ENCODE assay signal across 26 mouse cellular contexts in the genomic region with DNA sequence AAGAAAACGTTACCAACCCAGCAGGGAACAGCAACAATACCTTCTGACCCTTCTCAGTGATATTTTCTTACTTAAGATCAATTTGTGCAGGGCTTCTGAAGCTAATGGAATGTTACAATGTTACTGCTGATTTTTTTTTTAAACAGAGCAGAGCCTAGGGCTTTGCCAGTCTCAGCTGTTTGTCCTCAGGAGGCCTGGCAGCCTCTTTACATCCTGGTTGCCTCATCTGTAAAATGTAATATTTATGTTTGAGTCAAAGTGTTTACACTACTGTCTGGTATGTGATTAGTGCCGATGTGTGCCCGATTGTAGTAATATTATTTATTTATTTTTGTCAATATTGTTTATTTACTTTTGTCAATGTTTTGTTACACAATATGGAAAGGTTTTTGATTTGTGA.
DNase-seq lines count a peak whose midpoint lies in the region; ATAC-seq lines count a peak whose summit lies in the region.
"Had no signal": no experiment of that assay in that cellular context is flagged by ENCODE, and none has a peak within 500 bp of the region (broad histone marks: within the 10 kb centered on the region; RNA-seq: fewer than 3 reads in every experiment).

No protein-coding gene starts in this region.

- no peaks in the 10 kb centered on the region for H3K9me3 ChIP-seq in heart, embryonic 11.5 days (replicated peaks; ENCODE audit: control insufficient read depth, low read length)
- H3K9me3 ChIP-seq in lung, embryonic 16.5 days (ENCODE audit: control insufficient read depth, low read length), result no peaks in the 10 kb centered on the region
- H3K9me3 ChIP-seq: embryonic facial prominence, embryonic 13.5 days; embryonic facial prominence, embryonic 15.5 days; forebrain, embryonic 10.5 days; forebrain, embryonic 12.5 days; G1E had no signal

- H3K27ac ChIP-seq in heart, embryonic 11.5 days (ENCODE audit: low read depth, low read length), result no peak overlapping the region
- no peak overlapping the region for H3K27ac ChIP-seq in lung, embryonic 16.5 days (ENCODE audit: low read length)
- H3K27ac ChIP-seq: embryonic facial prominence, embryonic 13.5 days; embryonic facial prominence, embryonic 15.5 days; forebrain, embryonic 10.5 days; forebrain, embryonic 12.5 days had no signal

- 50% methylated on average over 3 of the region's 3 CpGs for whole genome bisulfite sequencing in heart, embryonic 11.5 days (ENCODE audit: insufficient replicate concordance)
- 20% methylated on average over 3 of the region's 3 CpGs for WGBS in lung, embryonic 16.5 days

- peaks cover 10% of the 10 kb centered on the region for H3K27me3 ChIP-seq in heart, embryonic 11.5 days (ENCODE audit: control insufficient read depth, insufficient read depth, low read length)
- no peaks in the 10 kb centered on the region for H3K27me3 ChIP-seq in lung, embryonic 16.5 days (ENCODE audit: control insufficient read depth, insufficient read depth, low read depth, low read length)
- H3K27me3 ChIP-seq: CH12.LX; embryonic facial prominence, embryonic 13.5 days; embryonic facial prominence, embryonic 15.5 days; forebrain, embryonic 12.5 days had no signal

- no peak for ATAC-seq in heart, embryonic 11.5 days (replicated peaks; ENCODE audit: insufficient number of reproducible peaks, low FRiP score, low TSS enrichment)
- peak; percentile 67; the same call in 1 of the 2 replicates for ATAC-seq in lung, embryonic 16.5 days (ENCODE audit: low read depth)
- ATAC-seq: CD4-positive, CD25-positive, alpha-beta regulatory T cell, adult 4 months; forebrain, embryonic 14.5 days; forebrain, embryonic 16.5 days had no signal

- peak; percentile 15 for DNase-seq in heart, adult 11 months
- no peak for DNase-seq in lung, postnatal 36 days
- DNase-seq in Muller cell, postnatal 12 days (ENCODE audit: inconsistent ontology term), result peak; percentile 25
- DNase-seq: adrenal gland, adult 2 months; adrenal gland, postnatal 10 days; adrenal gland, postnatal 25 days; B cell, adult 2 months; cerebellum, adult 11 months; cerebellum, adult 18-20 months; cerebellum, adult 8-10 months; cerebellum, adult 9-11 months; cerebellum, postnatal 14 days; cerebellum, postnatal 36 days; embryo, embryonic 11 days had no signal

- H3K4me1 ChIP-seq in heart, embryonic 11.5 days (ENCODE audit: control insufficient read depth, insufficient read depth, low read length), result no peaks in the 10 kb centered on the region
- peaks cover 8% of the 10 kb centered on the region for H3K4me1 ChIP-seq in lung, embryonic 16.5 days (replicated peaks; ENCODE audit: control insufficient read depth, insufficient read depth, low read length)
- H3K4me1 ChIP-seq: embryonic facial prominence, embryonic 13.5 days; forebrain, embryonic 12.5 days had no signal

- H3K4me3 ChIP-seq in heart, embryonic 11.5 days (ENCODE audit: low read depth, low read length), result no peak overlapping the region
- no peak overlapping the region for H3K4me3 ChIP-seq in lung, embryonic 16.5 days (ENCODE audit: low read length)
- H3K4me3 ChIP-seq: embryonic facial prominence, embryonic 13.5 days; embryonic facial prominence, embryonic 15.5 days; erythroblast, embryonic 14.5 days; forebrain, embryonic 10.5 days; forebrain, embryonic 12.5 days had no signal

- H3K4me2 ChIP-seq in heart, embryonic 11.5 days, result no peak overlapping the region
- H3K4me2 ChIP-seq in lung, embryonic 16.5 days (ENCODE audit: low read depth, low read length), result no peak overlapping the region
- H3K4me2 ChIP-seq: embryonic facial prominence, embryonic 13.5 days; embryonic facial prominence, embryonic 15.5 days; forebrain, embryonic 12.5 days had no signal

- no peaks in the 10 kb centered on the region for H3K36me3 ChIP-seq in heart, embryonic 11.5 days (ENCODE audit: control insufficient read depth, insufficient read depth, low read length)
- H3K36me3 ChIP-seq in lung, embryonic 16.5 days (ENCODE audit: control insufficient read depth, insufficient read depth, low read length), result no peaks in the 10 kb centered on the region
- H3K36me3 ChIP-seq: embryonic facial prominence, embryonic 13.5 days; embryonic facial prominence, embryonic 15.5 days; forebrain, embryonic 10.5 days; forebrain, embryonic 12.5 days; G1E had no signal

- H3K9ac ChIP-seq in heart, embryonic 11.5 days (ENCODE audit: low read depth, low read length), result no peak overlapping the region
- no peak overlapping the region for H3K9ac ChIP-seq in lung, embryonic 16.5 days (ENCODE audit: low read length)
- H3K9ac ChIP-seq: embryonic facial prominence, embryonic 13.5 days; embryonic facial prominence, embryonic 15.5 days; forebrain, embryonic 12.5 days had no signal
